Mouse (Mus musculus) bone marrow macrophage, adult 2 months (primary cell): ENCODE measurements around the gene Asl.

Experiments
- CTCF ChIP-seq: IDR thresholded peaks from 2 replicates; pipeline ENCODE4 v1.5.1; 2012; ENCODE audit warnings: low read depth, mild to moderate bottlenecking, low read length, moderate library complexity
- POLR2A ChIP-seq: IDR thresholded peaks from 2 replicates; pipeline ENCODE4 v1.6.1; 2012; ENCODE audit warnings: mild to moderate bottlenecking, low read depth, low read length, borderline replicate concordance

DNA sequence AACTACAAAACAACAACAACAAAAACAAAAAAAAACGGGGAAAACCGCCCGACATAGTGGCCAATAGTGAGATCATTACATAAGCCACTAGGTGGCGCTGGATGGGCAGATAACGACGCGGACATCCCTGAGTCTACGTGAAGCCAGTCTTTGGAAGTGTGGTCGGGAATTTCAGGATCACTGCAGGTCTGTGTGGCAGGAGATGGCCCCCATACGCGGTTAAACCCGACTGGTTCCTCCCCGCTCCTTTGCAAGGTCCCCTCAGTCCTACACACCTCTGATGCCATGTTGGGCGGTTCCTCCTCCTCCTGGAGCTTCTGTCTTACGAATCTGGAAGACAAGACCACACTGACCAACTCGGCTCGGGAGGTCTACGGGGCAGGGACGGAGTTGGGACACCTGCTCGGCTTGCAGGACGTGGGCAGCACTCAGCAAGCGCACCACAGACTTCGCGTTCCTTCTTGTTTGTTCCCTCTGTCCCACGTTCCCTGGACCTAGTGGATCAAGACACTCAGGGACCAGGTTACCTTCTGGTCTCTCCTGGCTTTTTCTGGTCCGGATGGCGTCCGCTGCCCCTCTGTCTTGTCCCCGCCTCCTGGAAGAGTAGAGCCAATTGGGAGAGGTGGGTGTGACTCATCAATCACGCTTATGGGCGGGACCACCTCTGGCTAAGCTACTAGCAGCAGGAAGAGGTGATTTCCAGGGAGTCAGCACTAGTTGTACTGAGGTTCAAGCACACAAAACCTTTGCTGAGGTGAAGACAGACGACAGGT is 5.1 kb downstream of the Asl start:
- no peak for TF ChIP-seq POLR2A
- TF ChIP-seq CTCF = peak; percentile 97
